Mouse (Mus musculus) liver, embryonic 14.5 days (tissue): Measurements from ENCODE around the gene BC030867.

Experiments used
- CTCF ChIP-seq: IDR thresholded peaks from 2 replicates; pipeline ENCODE4 v1.5.1; 2016; ENCODE audit warnings: antibody characterized with exemption, low read depth, control low read depth
- EP300 ChIP-seq: IDR thresholded peaks from 2 replicates; pipeline ENCODE4 v1.6.1; 2016; ENCODE audit warnings: antibody characterized with exemption, low read depth

- TF ChIP-seq CTCF, result no peak
- no peak for TF ChIP-seq EP300
These were observed 63.3 kb downstream of the BC030867 start for GRCm38 (mm10) chr11:102311966-102312365.
